Mouse (Mus musculus) retina, postnatal 7 days (tissue): ENCODE measurements at regions not wholly inside any gene's neighbourhood (a gene's known extent, or its start where the extent isn't known, plus 50 kb on each side); places are given as distances from the start of the nearest gene placed in this dataset.

Experiments
- DNase-seq: peaks from one replicate; pipeline ENCODE4 v3.0.0-alpha.2; 2012; ENCODE audit warnings: low read depth, low spot score

DNA sequence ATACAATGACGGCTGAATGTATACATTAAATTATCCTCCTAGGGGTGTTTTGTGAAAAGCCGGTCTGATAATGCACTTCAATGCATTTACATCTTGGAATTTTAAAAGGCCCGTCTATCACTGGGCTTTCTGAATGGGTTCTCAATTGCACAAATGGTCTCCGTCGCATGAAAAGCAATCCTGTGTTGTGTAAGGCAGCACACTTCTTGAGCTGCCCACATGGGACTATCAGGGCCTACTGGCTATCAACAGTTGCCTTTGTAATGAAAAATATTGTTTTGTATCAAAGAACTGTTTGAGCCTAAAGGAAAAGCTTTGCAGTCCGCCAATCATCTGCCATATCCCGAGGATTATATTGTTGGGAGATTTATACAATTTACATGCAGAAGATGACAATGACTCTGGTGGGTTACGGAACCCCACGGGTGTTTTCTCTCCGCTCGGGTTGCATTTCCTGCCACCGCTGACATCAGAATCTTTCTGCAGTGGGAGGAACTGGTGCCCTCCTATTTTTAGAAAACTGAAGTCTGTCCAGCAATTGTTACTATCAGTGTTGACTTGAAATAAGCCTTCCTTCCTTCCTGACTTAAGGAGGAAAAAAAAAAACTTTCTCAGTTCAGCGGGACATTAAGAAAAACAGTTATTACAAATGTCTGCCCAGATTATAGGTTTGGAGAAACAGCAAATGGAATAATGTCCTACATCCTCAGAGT is 118.7 kb downstream of the Tmem26 start:
- DNase-seq = no peak

GRCm38 (mm10) chr10:68844066-68844465 is 120.6 kb downstream of the Tmem26 start:
- DNase-seq = no peak

DNA sequence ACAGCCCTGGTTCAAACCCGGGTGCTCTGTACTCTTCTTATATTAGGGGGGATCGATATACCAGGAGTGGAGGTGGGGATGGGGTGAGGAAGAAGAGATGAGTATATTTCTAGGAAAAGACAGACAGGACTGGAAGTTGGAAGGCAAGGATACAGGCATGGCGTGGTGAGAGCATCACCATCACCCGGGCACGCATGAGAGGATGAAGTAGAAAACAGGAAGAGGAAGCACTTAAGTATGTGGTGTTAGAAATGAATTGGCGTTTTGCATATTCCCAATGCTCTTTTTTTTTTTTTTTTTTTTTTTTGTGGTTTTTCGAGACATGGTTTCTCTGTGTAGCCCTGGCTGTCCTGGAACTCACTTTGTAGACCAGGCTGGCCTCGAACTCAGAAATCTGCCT is 121.2 kb downstream of the Tmem26 start:
- DNase-seq = no peak

DNA sequence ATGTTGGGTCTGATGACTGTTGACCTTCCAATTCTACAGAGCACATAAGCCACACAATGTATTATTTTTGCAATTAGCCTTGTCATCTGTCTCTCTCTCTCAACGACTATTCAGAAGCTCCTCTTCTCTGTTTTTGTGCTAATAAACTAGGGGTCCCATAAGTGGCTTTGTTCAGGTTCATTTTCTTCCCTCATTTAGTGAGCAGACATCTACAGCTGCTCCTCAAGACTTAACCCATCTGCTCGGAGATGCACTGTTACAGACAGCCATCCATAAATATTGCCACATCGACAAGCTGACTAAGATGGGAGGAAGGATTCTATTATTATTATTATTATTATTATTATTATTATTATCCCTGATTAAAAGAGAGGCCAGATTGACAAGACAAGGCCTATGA is 127.7 kb downstream of the Tmem26 start:
- no peak for DNase-seq

DNA sequence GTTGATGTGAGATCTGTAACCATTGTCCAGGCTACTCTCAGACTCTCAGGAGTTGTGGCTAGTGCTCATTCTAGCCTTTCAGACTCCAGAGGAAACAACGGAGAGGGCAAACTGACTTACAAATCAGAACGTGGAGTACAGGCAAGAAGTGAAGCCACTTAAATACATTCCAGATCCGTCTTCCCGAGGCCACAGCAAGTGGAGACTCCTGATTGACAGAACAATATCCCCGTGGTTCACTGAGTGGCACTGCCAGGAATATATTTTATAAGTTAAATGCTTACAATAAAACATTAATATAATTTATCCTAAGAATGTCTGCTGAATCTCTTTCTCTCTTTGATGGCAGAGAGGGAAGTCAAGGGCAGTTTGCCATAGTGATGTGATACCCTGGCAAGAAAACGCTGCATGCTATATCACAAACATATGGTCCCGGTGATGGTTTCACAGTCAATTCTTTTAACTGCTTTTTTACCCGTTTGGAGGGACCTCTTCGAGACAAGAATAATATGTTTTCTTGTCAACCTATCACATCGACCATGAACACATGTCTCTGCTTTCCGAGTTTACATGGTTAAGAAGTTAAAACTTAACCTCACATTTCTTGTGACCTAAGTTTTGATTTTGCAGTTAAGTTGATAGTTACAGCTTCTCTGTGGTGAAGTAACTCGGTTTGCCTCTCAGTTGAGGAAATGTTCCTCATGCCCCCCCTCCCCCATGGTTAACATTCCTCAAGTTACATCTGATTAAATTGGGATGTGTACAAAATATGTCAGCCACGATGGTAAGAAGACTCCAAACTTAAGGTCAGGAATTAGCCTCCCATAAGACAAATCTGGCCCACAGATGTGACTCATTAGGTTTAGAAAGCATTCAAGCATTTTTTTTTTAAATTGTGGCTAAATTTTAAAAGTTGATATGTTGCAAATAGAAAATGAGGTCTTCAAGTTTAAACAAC is 132.8 kb downstream of the Tmem26 start:
- no peak for DNase-seq

GRCm38 (mm10) chr10:68864606-68865378 is 141.3 kb downstream of the Tmem26 start:
- no peak for DNase-seq

- no peak for DNase-seq
Measured at GRCm38 (mm10) chr10:68865776-68866175, 142.3 kb downstream of the Tmem26 start.

DNA sequence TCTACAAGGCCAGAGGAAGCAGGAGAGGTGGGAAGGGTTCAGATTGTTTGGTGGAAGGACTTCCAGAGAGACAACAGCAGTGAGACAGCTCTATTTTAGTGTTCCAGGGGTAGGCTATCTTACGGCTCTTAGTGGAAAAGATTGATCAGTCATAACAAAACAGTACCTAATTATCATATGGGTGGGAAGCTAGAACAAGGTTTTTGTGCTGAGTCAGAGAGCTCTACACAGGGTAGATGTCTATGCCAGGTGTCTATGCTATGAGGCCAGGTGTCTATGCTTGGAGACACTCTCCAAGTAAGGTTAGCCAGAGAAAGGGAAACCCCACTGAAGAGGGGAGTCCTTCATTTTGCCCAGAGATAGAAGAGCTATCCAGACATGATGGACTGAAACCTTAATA is 143.9 kb downstream of the Tmem26 start:
- no peak for DNase-seq

GRCm38 (mm10) chr10:68872102-68872501 is 148.7 kb downstream of the Tmem26 start:
- no peak for DNase-seq

GRCm38 (mm10) chr10:68875641-68876040 is 152.2 kb downstream of the Tmem26 start:
- DNase-seq = no peak

DNA sequence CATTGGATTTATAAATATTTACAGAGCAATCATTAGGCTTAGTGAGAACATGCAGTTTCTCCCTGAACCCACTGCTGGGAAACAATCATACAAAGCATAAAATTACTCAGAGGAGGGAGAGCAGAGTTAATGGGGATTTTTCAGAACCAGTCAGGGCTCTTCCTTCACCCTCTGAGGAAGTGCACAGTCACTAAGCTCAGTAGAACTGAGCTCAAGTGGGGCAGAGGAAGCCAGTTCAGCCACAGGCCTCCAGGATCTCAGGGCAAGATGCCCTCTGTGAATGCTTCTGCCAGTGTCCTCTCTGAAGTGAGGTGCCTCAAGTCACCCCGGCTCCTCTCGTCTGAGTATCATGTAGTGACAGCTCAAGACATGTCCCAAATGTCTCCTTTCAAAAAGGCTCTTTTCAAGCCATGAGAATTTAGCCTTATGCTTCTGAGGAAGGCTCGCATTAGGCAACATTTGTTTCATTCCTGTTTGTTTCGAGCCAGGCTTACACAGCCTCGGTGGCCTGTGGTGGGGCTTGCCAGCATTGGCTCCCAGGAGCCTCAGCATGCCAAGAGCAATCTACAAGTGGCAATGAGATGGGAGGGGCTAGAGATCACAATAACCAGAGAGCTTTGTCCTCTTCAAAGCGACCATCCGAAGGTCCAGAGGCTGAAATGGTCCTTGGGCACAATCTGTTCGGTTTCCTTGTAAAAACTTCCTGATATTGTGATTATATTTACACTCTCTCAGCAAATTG is 169.8 kb downstream of the Tmem26 start:
- DNase-seq = no peak

DNA sequence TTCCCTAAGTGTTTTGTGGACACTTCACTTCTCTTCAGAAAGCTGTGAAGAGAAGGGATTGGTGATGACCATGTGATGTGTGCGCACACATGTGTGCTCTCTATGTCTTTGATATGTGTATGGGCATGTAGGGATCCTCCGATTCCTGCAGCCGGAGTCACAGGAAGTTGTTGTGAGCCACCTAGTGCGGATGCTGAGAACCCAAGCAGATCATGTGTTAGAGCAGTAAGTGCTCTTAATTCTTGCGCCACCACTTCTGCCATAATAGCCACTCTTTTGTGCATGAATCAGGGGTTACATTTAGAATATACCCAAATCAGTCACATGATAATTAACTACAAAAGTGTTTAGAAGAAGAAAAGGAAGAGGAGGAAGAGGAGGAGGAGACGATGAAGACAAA is 170.7 kb downstream of the Tmem26 start:
- no peak for DNase-seq

DNA sequence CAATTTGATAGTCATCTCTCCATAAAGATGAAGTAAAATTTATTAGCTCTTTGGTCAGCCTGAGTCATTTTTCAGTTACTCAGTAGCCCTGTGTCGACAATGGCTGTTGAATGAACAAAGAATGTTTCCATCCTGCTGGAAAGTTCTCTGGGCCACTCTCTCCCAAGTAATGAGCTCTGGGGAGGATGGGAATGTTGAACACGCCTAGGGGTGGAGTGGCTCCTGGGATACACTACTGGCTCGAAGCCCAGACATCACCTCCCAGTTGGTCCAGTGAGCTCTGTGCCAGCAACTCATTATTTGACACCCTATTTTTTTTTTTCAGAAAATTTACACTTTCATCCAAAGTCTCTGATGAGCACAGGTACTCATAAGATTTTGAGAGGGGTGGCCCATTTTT is 174.1 kb downstream of the Tmem26 start:
- no peak for DNase-seq

DNA sequence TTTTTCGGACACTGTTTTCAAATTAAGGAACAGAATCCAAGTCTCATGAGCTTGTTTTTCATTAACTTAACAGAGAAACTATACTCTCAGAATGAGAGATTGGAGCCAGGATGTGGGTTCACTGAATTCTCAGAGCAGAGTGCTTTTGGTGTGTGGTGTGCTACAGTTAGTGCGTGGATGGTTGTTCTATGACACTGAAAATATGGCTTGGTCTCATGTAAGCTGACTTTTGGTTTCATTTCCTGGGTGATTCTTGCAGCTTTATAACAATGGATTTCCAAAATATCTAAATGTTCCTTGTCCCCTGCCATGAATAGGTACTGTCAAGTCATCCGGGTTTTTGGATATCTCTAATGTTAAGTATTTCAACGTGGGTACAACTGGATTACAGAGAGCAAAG is 177.7 kb downstream of the Tmem26 start:
- DNase-seq = no peak

DNA sequence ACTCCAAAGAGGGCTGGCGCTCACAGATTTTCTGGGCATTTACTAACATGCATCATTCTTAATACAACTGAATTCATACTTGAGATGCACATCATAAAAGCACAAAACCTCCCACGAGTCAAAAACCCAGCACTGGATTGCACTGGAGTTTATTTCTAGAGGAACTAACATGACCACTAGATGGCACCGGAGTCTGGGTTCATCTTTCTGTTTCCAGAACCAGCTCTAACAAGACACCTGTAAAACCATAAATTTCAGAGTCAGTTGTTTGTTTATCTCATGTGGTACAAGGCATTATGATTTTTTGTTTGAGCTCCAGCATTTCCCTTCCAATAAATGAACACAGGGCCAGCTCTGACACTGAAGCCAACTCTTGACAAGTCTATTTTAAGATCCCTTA is 179.2 kb downstream of the Tmem26 start:
- peak; percentile 31 for DNase-seq

DNA sequence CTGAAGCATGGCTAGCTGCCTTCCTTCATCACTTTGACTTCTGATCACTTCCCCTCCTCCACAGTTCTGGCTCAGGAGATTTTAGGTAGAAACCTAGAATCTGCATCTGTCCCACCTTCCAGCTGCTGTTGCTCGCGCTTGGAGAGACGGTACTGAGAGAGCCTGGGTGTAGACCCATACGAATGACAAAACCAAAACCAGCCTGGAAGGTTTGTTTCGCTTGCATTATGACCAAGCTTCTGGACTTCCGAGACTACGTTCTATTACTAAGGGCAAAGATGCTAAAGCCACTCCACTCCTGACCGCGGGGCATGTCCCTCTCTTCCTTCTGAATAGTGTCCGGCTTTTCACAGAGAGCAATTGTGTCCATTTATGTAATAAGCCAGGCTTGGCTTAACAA is 180.9 kb downstream of the Tmem26 start:
- DNase-seq = no peak

DNA sequence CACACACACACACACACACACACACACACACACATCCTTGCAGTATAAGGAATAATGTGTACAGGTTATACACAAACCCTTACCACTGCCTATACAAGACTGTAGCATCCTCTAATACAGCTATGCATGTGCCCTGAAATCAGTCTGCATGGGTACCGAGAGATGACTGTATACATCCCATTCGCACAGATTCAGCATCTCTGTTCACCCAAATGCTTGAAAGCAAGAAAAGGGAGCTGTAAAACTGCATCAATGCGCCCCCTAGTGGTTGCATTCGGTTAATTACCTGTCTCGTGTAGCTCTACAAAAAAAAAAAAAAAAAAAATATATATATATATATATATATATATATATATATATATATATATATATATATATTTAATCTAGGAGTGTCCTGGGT is 184.8 kb downstream of the Tmem26 start:
- peak; percentile 35 for DNase-seq

DNA sequence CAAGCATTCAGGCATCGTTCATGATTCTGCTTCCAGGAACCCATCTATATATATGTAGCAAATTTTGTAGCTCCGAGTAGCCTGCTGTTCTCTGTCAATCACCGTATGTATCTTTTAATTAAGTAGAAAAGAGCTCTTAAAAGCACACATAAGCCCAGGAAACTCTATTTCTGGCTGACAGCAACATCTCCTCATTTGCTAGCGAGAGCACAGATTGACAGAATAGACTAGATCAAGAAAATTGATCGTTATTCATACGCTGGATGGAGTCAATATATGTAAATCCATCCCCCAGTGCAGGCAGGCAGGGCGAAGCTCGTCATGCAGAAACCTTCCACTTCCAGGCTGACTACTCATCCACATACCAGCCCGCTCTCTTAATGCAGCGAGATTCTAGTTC is 185.6 kb downstream of the Tmem26 start:
- DNase-seq = no peak

GRCm38 (mm10) chr10:68916147-68916546 is 192.7 kb downstream of the Tmem26 start:
- no peak for DNase-seq

- DNase-seq = no peak
Measured at GRCm38 (mm10) chr10:68935843-68936242, 212.4 kb downstream of the Tmem26 start.

GRCm38 (mm10) chr10:68943239-68943638 is 208.0 kb upstream of the Rhobtb1 start:
- no peak for DNase-seq
